ENCODE assay signal across 27 mouse cellular contexts in the genomic region with DNA sequence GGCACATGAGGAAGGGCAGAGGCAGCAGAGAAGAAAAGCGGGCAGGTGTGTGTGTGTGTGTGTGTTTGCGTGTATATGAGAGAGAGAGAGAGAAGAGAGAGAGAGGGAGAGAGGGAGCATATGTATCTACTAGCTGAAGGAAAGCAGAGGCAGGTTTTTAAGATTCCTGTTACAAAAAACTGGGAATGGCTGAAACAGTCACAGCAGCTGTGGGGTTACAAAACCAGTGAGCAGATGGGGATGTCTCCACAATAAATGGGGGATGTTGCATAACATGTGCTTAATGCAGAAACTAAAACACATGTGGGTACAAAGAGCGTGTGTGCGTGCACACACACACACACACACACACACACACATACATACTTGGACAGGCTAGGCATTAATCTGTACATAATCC. TPM values are rescaled to one million over a fixed set of nuclear protein-coding genes. Genes with fewer than 3 reads are reported as not detected.
DNase-seq lines count a peak whose midpoint lies in the region; ATAC-seq lines count a peak whose summit lies in the region.
"Had no signal": no experiment of that assay in that cellular context is flagged by ENCODE, and none has a peak within 500 bp of the region (broad histone marks: within the 10 kb centered on the region; RNA-seq: fewer than 3 reads in every experiment).

No protein-coding gene starts in this region.

- 85% methylated on average over 4 of the region's 4 CpGs for WGBS in heart, embryonic 12.5 days

- no peaks in the 10 kb centered on the region for H3K9me3 ChIP-seq in heart, embryonic 12.5 days (replicated peaks)
- H3K9me3 ChIP-seq: forebrain, embryonic 15.5 days; heart, embryonic 15.5 days; hindbrain, embryonic 15.5 days; intestine, embryonic 15.5 days; limb, embryonic 10.5 days had no signal

- peak; percentile 1 for DNase-seq in heart, adult 11 months
- peak; percentile 50 for DNase-seq in retina, postnatal 1 day
- DNase-seq in retina, embryonic 14.5 days (ENCODE audit: low spot score) = no peak
- DNase-seq in layer of hippocampus, adult 8-10 months (ENCODE audit: low spot score in 2 of 2) = peak; percentile 28 to 47
- no peak for DNase-seq in gastrocnemius, adult 8-10 months (ENCODE audit: low spot score in 2 of 2)
- DNase-seq in cerebellum, postnatal 4 days (ENCODE audit: low spot score in 2 of 2) = no peak
- DNase-seq: adrenal gland, postnatal 25 days; B cell, adult 2 months; cerebellum, adult 18-20 months; cerebellum, postnatal 25 days; gastrocnemius, postnatal 14 days; heart, adult 2 months; heart, postnatal 4 days; kidney, adult 9 months; kidney, postnatal 4 days; lung, adult 18-20 months; lung, postnatal 36 days; thymus, postnatal 25 days had no signal

- H3K9ac ChIP-seq in heart, embryonic 12.5 days = no peak overlapping the region
- H3K9ac ChIP-seq: forebrain, embryonic 15.5 days; heart, embryonic 15.5 days; hindbrain, embryonic 15.5 days; intestine, embryonic 15.5 days had no signal

- no peaks in the 10 kb centered on the region for H3K36me3 ChIP-seq in heart, embryonic 12.5 days
- H3K36me3 ChIP-seq: forebrain, embryonic 15.5 days; heart, embryonic 15.5 days; hindbrain, embryonic 15.5 days; intestine, embryonic 15.5 days; limb, embryonic 10.5 days had no signal

- H3K4me3 ChIP-seq in heart, embryonic 12.5 days = no peak overlapping the region
- H3K4me3 ChIP-seq: forebrain, embryonic 15.5 days; heart, adult 2 months; heart, embryonic 15.5 days; hindbrain, embryonic 15.5 days; intestine, embryonic 15.5 days; limb, embryonic 10.5 days had no signal

- ATAC-seq in heart, embryonic 12.5 days (ENCODE audit: insufficient number of reproducible peaks, low FRiP score) = no peak
- ATAC-seq: forebrain, embryonic 15.5 days; intestine, embryonic 15.5 days; midbrain, embryonic 16.5 days had no signal

- H3K27ac ChIP-seq in heart, embryonic 12.5 days (ENCODE audit: poor library complexity, severe bottlenecking) = no peak overlapping the region
- H3K27ac ChIP-seq: forebrain, embryonic 15.5 days; heart, adult 2 months; heart, embryonic 15.5 days; hindbrain, embryonic 15.5 days; intestine, embryonic 15.5 days had no signal

- H3K4me1 ChIP-seq in heart, embryonic 12.5 days (replicated peaks) = peaks cover 6% of the 10 kb centered on the region
- H3K4me1 ChIP-seq: forebrain, embryonic 15.5 days; heart, embryonic 15.5 days; hindbrain, embryonic 15.5 days; intestine, embryonic 15.5 days had no signal

- H3K4me2 ChIP-seq in heart, embryonic 12.5 days = no peak overlapping the region
- H3K4me2 ChIP-seq: forebrain, embryonic 15.5 days; heart, embryonic 15.5 days; hindbrain, embryonic 15.5 days; intestine, embryonic 15.5 days had no signal

- H3K27me3 ChIP-seq in heart, embryonic 12.5 days (replicated peaks) = 0 out of 2 replicates have a peak, but pooled peaks cover 3% of the 10 kb centered on the region
- H3K27me3 ChIP-seq: forebrain, embryonic 15.5 days; heart, embryonic 15.5 days; hindbrain, embryonic 15.5 days; intestine, embryonic 15.5 days had no signal

RNA-seq across cellular contexts. Expression of a gene that starts 48.8 kb away (rescaled TPM):
- 0.94 and 1.1 TPM in 2 replicates for polyA plus RNA-seq in heart, embryonic 12.5 days (2016; fragmentation: Nextera tagmentation; extraction: Ambion mirVana)
- total RNA-seq in layer of hippocampus, adult 8-10 months (2022) = not detected
- total RNA-seq in gastrocnemius, adult 8-10 months (2022) = 10 to 100 TPM; 19.2 to 31.1 (median 21.0) TPM
- total RNA-seq: megakaryocyte-erythroid progenitor cell, adult 5-6 weeks; neutrophil, adult 5-6 weeks had no signal
- polyA plus RNA-seq: intestine, embryonic 15.5 days; limb, embryonic 10.5 days had no signal

Comparison
In these comparisons a context has a peak if more than half of its experiments do, and no peak if none do; other contexts are left out.
1. DNase-seq: peak in heart, adult 11 months (single experiment), retina, postnatal 1 day (single experiment) and layer of hippocampus, adult 8-10 months (2 of 2); none in retina, embryonic 14.5 days (single experiment), gastrocnemius, adult 8-10 months (0 of 2) and cerebellum, postnatal 4 days (0 of 2).
2. RNA of a gene that starts 48.8 kb away (total RNA-seq): 19.2 to 31.1 TPM in gastrocnemius, adult 8-10 months; not detected in layer of hippocampus, adult 8-10 months; every median in the first group is over 10 times any median in the second.